Mouse (Mus musculus) hindbrain, embryonic 16.5 days (tissue): ENCODE measurements around the gene Trit1. TPM values are rescaled to one million over a fixed set of nuclear protein-coding genes. Genes with fewer than 3 reads are reported as not detected.

ENCODE experiments used
- ATAC-seq: fragments of 200-750 bp; cut with Nextera tagmentation; 2 replicates; pipeline ENCODE4 v1.8.0; 2017; ENCODE audit warnings: moderate TSS enrichment, moderate library complexity
- H3K27ac ChIP-seq: fragments of 300-500 bp; sonication (generic); 2 replicates; pipeline ENCODE4 v1.5.1; 2014; ENCODE audit warnings: low read depth, mild to moderate bottlenecking, control low read depth, low read length, moderate library complexity
- H3K27me3 ChIP-seq: fragments of 300-500 bp; sonication (generic); replicated peaks from 2 replicates; pipeline ENCODE4 v1.6.1; 2014; ENCODE audit warnings: low read length; ENCODE audit not compliant: control insufficient read depth, insufficient read depth
- H3K36me3 ChIP-seq: fragments of 300-500 bp; sonication (generic); 2 replicates; pipeline ENCODE4 v1.6.1; 2014; ENCODE audit warnings: mild to moderate bottlenecking, low read length, moderate library complexity, mixed read lengths; ENCODE audit not compliant: control insufficient read depth, insufficient read depth
- H3K4me1 ChIP-seq: fragments of 300-500 bp; sonication (generic); 2 replicates; pipeline ENCODE4 v1.6.1; 2014; ENCODE audit warnings: low read depth, low read length; ENCODE audit not compliant: control insufficient read depth, insufficient read depth
- H3K4me2 ChIP-seq: fragments of 300-500 bp; sonication (generic); 2 replicates; pipeline ENCODE4 v1.6.1; 2014; ENCODE audit warnings: mild to moderate bottlenecking, low read length, control low read depth, moderate library complexity
- H3K4me3 ChIP-seq: fragments of 300-500 bp; sonication (generic); 2 replicates; pipeline ENCODE4 v1.5.1; 2014; ENCODE audit warnings: mild to moderate bottlenecking, low read length, control low read depth, moderate library complexity
- H3K9ac ChIP-seq: fragments of 300-500 bp; sonication (generic); 2 replicates; pipeline ENCODE4 v1.6.1; 2014; ENCODE audit warnings: low read depth, mild to moderate bottlenecking, control low read depth, low read length, moderate library complexity
- H3K9me3 ChIP-seq: fragments of 300-500 bp; sonication (generic); 2 replicates; pipeline ENCODE4 v1.6.1; 2014; ENCODE audit warnings: mild to moderate bottlenecking, low read length, moderate library complexity; ENCODE audit not compliant: control insufficient read depth
- WGBS: fragments of 180-500 bp; shearing (Covaris S2); extraction: QIAGEN DNeasy Blood & Tissue Kit; methylation state at CpG from one replicate; pipeline ENCODE4 v1.1.7; 2014; 5-methylcytosine and 5-hydroxymethylcytosine counted together
- polyA plus RNA-seq: library from polyadenylated mRNA; unstranded; fragments of >200 nt; fragmentation: Nextera tagmentation; extraction: Ambion mirVana; gene quantifications from 2 replicates; pipeline ENCODE4 v1.2.1, GENCODE M21; 2015

Trit1 gene
- polyA plus RNA-seq, 1 experiment from 2014 or later: 21.5 TPM

- H3K27me3 ChIP-seq: no peaks in the 10 kb centered on the region
- no peak for ATAC-seq
- no peak overlapping the region for H3K4me3 ChIP-seq
- no peak overlapping the region for H3K9ac ChIP-seq
- H3K4me1 ChIP-seq: no peaks in the 10 kb centered on the region
- H3K4me2 ChIP-seq: no peak overlapping the region
- 35% methylated on average over 13 of the region's 13 CpGs for WGBS
- H3K9me3 ChIP-seq: no peaks in the 10 kb centered on the region
- no peak overlapping the region for H3K27ac ChIP-seq
- no peaks in the 10 kb centered on the region for H3K36me3 ChIP-seq
Observed at GRCm38 (mm10) chr4:123080791-123081190, 64.4 kb downstream of the Trit1 start.

- H3K9me3 ChIP-seq: no peaks in the 10 kb centered on the region
- no peak overlapping the region for H3K9ac ChIP-seq
- H3K4me3 ChIP-seq: no peak overlapping the region
- peak; percentile 58 for ATAC-seq
- H3K36me3 ChIP-seq: no peaks in the 10 kb centered on the region
- H3K27me3 ChIP-seq: no peaks in the 10 kb centered on the region
- no peak overlapping the region for H3K4me2 ChIP-seq
- no peaks in the 10 kb centered on the region for H3K4me1 ChIP-seq
- no peak overlapping the region for H3K27ac ChIP-seq
- WGBS: 71% methylated on average over 20 of the region's 20 CpGs
Observed at GRCm38 (mm10) chr4:123082283-123083163, 66.1 kb downstream of the Trit1 start.

- no peak overlapping the region for H3K4me2 ChIP-seq
- H3K4me3 ChIP-seq: no peak overlapping the region
- ATAC-seq: no peak
- H3K36me3 ChIP-seq: no peaks in the 10 kb centered on the region
- WGBS: 68% methylated on average over 13 of the region's 13 CpGs
- H3K4me1 ChIP-seq: no peaks in the 10 kb centered on the region
- H3K27me3 ChIP-seq: no peaks in the 10 kb centered on the region
- H3K9ac ChIP-seq: no peak overlapping the region
- no peak overlapping the region for H3K27ac ChIP-seq
- H3K9me3 ChIP-seq: no peaks in the 10 kb centered on the region
Observed at GRCm38 (mm10) chr4:123083323-123083902, 67.0 kb downstream of the Trit1 start.

GRCm38 (mm10) chr4:123085290-123085689 is 68.9 kb downstream of the Trit1 start:
- Histone ChIP-seq H3K36me3 (no peaks in the 10 kb centered on the region), H3K4me3 (no peak overlapping the region), H3K4me1 (no peaks in the 10 kb centered on the region), H3K9ac (no peak overlapping the region), H3K27me3 (no peaks in the 10 kb centered on the region), H3K4me2 (no peak overlapping the region), H3K27ac (no peak overlapping the region), H3K9me3 (no peaks in the 10 kb centered on the region)
- WGBS: 88% methylated on average over 2 of the region's 2 CpGs
- ATAC-seq: no peak

GRCm38 (mm10) chr4:123086381-123086780 is 70.0 kb downstream of the Trit1 start:
- Histone ChIP-seq H3K4me1 (no peaks in the 10 kb centered on the region), H3K27me3 (no peaks in the 10 kb centered on the region), H3K9ac (no peak overlapping the region), H3K27ac (no peak overlapping the region), H3K4me2 (no peak overlapping the region), H3K4me3 (no peak overlapping the region), H3K9me3 (no peaks in the 10 kb centered on the region), H3K36me3 (no peaks in the 10 kb centered on the region)
- ATAC-seq: no peak
- 93% methylated on average over 4 of the region's 4 CpGs for WGBS

- WGBS: 73% methylated on average over 5 of the region's 5 CpGs
- Histone ChIP-seq H3K4me3 (no peak overlapping the region), H3K27ac (no peak overlapping the region), H3K36me3 (no peaks in the 10 kb centered on the region), H3K9ac (no peak overlapping the region), H3K4me2 (no peak overlapping the region), H3K4me1 (no peaks in the 10 kb centered on the region), H3K27me3 (no peaks in the 10 kb centered on the region), H3K9me3 (no peaks in the 10 kb centered on the region)
- no peak for ATAC-seq
Observed at GRCm38 (mm10) chr4:123092621-123093020, 76.2 kb downstream of the Trit1 start.

- Histone ChIP-seq H3K9ac (no peak overlapping the region), H3K4me3 (no peak overlapping the region), H3K36me3 (no peaks in the 10 kb centered on the region), H3K4me1 (no peaks in the 10 kb centered on the region), H3K27ac (no peak overlapping the region), H3K9me3 (no peaks in the 10 kb centered on the region), H3K27me3 (no peaks in the 10 kb centered on the region), H3K4me2 (peak overlapping the region; percentile 27)
- 71% methylated on average over 17 of the region's 17 CpGs for WGBS
- 0 out of 2 replicates have a peak, but pooled peaks have one; percentile 37 for ATAC-seq
Observed at GRCm38 (mm10) chr4:123093064-123093776, 76.8 kb downstream of the Trit1 start.

- Histone ChIP-seq H3K9ac (no peak overlapping the region), H3K4me2 (no peak overlapping the region), H3K9me3 (no peaks in the 10 kb centered on the region), H3K27ac (no peak overlapping the region), H3K36me3 (no peaks in the 10 kb centered on the region), H3K4me3 (no peak overlapping the region), H3K4me1 (no peaks in the 10 kb centered on the region), H3K27me3 (no peaks in the 10 kb centered on the region)
- 80% methylated on average over 8 of the region's 9 CpGs for WGBS
- no peak for ATAC-seq
Observed at GRCm38 (mm10) chr4:123093869-123094268, 77.5 kb downstream of the Trit1 start.
